24 mouse cellular contexts compared by ENCODE assay signal in genomic region chr7:99549668-99550067, GRCm38 (mm10). TPM values are rescaled to one million over a fixed set of nuclear protein-coding genes. Genes with fewer than 3 reads are reported as not detected.
DNase-seq lines count a peak whose midpoint lies in the region; ATAC-seq lines count a peak whose summit lies in the region.
"Had no signal": no experiment of that assay in that cellular context is flagged by ENCODE, and none has a peak within 500 bp of the region (broad histone marks: within the 10 kb centered on the region; RNA-seq: fewer than 3 reads in every experiment).

No protein-coding gene starts in this region.

- no peak for DNase-seq in lung, postnatal 25 days (ENCODE audit: low spot score)
- DNase-seq in liver, embryonic 13.5 days = no peak
- DNase-seq in ovary, postnatal 14 days (ENCODE audit: low spot score) = no peak
- DNase-seq in layer of hippocampus, adult 11-12 months (ENCODE audit: low spot score) = no peak
- DNase-seq: adrenal gland, postnatal 10 days; cerebellum, adult 8-10 months; gastrocnemius, postnatal 10 days; kidney, adult 8-10 months; kidney, postnatal 14 days; lung, postnatal 14 days; right cerebral cortex, adult 18-20 months; thymus, adult 18-20 months; thymus, postnatal 4 days had no signal

- 79% methylated on average over 5 of the region's 5 CpGs for WGBS in lung, embryonic 16.5 days
- 83% methylated on average over 5 of the region's 5 CpGs for WGBS in liver, embryonic 13.5 days (ENCODE audit: insufficient replicate concordance)

- no peaks in the 10 kb centered on the region for H3K27me3 ChIP-seq in lung, embryonic 16.5 days (ENCODE audit: control insufficient read depth, insufficient read depth, low read depth, low read length)
- H3K27me3 ChIP-seq in liver, embryonic 13.5 days = no peaks in the 10 kb centered on the region
- H3K27me3 ChIP-seq: forebrain, embryonic 13.5 days; hindbrain, embryonic 12.5 days; stomach, embryonic 15.5 days had no signal

- peak overlapping the region; percentile 4; the same call in 1 of the 2 replicates for H3K27ac ChIP-seq in lung, embryonic 16.5 days (ENCODE audit: low read length)
- H3K27ac ChIP-seq in brown adipose tissue, adult 24 weeks (replicated peaks; ENCODE audit: low read depth, low read length) = peak overlapping the region; percentile 71
- H3K27ac ChIP-seq in liver, embryonic 13.5 days = 0 out of 2 replicates have a peak overlapping the region, but pooled peaks have one; percentile 7
- H3K27ac ChIP-seq: embryonic facial prominence, embryonic 10.5 days; forebrain, embryonic 13.5 days; hindbrain, embryonic 12.5 days; liver, embryonic 14.5 days; stomach, embryonic 15.5 days had no signal

- no peak for ATAC-seq in lung, embryonic 16.5 days (ENCODE audit: low read depth)
- ATAC-seq in liver, embryonic 13.5 days (ENCODE audit: low read depth) = no peak
- peak; percentile 58 for ATAC-seq in monocyte, adult 5-6 weeks (replicated peaks; ENCODE audit: insufficient number of reproducible peaks, low FRiP score, low TSS enrichment, poor library complexity, severe bottlenecking)
- ATAC-seq in frontal cortex, adult (ENCODE audit: low TSS enrichment) = no peak
- ATAC-seq: activated CD4-positive, CD25-positive, alpha-beta regulatory T cell, adult 4 months; forebrain, embryonic 13.5 days had no signal

- H3K4me2 ChIP-seq in lung, embryonic 16.5 days (ENCODE audit: low read depth, low read length) = no peak overlapping the region
- H3K4me2 ChIP-seq in liver, embryonic 13.5 days = no peak overlapping the region
- H3K4me2 ChIP-seq: forebrain, embryonic 13.5 days; hindbrain, embryonic 12.5 days; stomach, embryonic 15.5 days had no signal

- H3K4me1 ChIP-seq in lung, embryonic 16.5 days (replicated peaks; ENCODE audit: control insufficient read depth, insufficient read depth, low read length) = peaks cover 56% of the 10 kb centered on the region
- H3K4me1 ChIP-seq in brown adipose tissue, adult 24 weeks (ENCODE audit: control insufficient read depth, insufficient read depth, insufficient read length, low read length) = peaks cover 23% of the 10 kb centered on the region
- peaks cover 66% of the 10 kb centered on the region for H3K4me1 ChIP-seq in liver, embryonic 13.5 days (replicated peaks)

- H3K9ac ChIP-seq in lung, embryonic 16.5 days (ENCODE audit: low read length) = no peak overlapping the region
- H3K9ac ChIP-seq in liver, embryonic 13.5 days = no peak overlapping the region
- H3K9ac ChIP-seq: forebrain, embryonic 13.5 days; hindbrain, embryonic 12.5 days; liver, embryonic 14.5 days; stomach, embryonic 15.5 days had no signal

- H3K36me3 ChIP-seq in lung, embryonic 16.5 days (ENCODE audit: control insufficient read depth, insufficient read depth, low read length) = no peaks in the 10 kb centered on the region; the same call in 1 of the 2 replicates
- H3K36me3 ChIP-seq in liver, embryonic 13.5 days = peaks cover 56% of the 10 kb centered on the region
- H3K36me3 ChIP-seq: stomach, embryonic 15.5 days had no signal

- H3K4me3 ChIP-seq in lung, embryonic 16.5 days (ENCODE audit: low read length) = no peak overlapping the region
- no peak overlapping the region for H3K4me3 ChIP-seq in brown adipose tissue, adult 24 weeks (ENCODE audit: insufficient read depth, low read depth, low read length)
- no peak overlapping the region for H3K4me3 ChIP-seq in liver, embryonic 13.5 days (replicated peaks)
- H3K4me3 ChIP-seq: embryonic facial prominence, embryonic 10.5 days; forebrain, embryonic 13.5 days; hindbrain, embryonic 12.5 days; midbrain, embryonic 10.5 days; stomach, embryonic 15.5 days had no signal

- no peaks in the 10 kb centered on the region for H3K9me3 ChIP-seq in lung, embryonic 16.5 days (ENCODE audit: control insufficient read depth, low read length)
- H3K9me3 ChIP-seq in liver, embryonic 13.5 days (replicated peaks) = no peaks in the 10 kb centered on the region
- H3K9me3 ChIP-seq: forebrain, embryonic 13.5 days; hindbrain, embryonic 12.5 days; midbrain, embryonic 10.5 days; stomach, embryonic 15.5 days had no signal

RNA-seq across cellular contexts. Expression of gene Arrb1, which starts 14.4 kb away (rescaled TPM):
- polyA plus RNA-seq in lung, embryonic 16.5 days (2015; fragmentation: Nextera tagmentation; extraction: Ambion mirVana) = 20.6 and 20.9 TPM in 2 replicates
- 10.7 and 14.7 TPM in 2 replicates for polyA plus RNA-seq in brown adipose tissue, adult 24 weeks (2012; ENCODE audit: insufficient read depth, insufficient read length, missing spikeins)
- 96.5 and 121 TPM in 2 replicates for polyA plus RNA-seq in liver, embryonic 13.5 days (2015; fragmentation: Nextera tagmentation; extraction: Ambion mirVana)
- 70.1 to 101 TPM (median 79.0 TPM) in 3 replicates for total RNA-seq in monocyte, adult 5-6 weeks (2017)

Comparison
In these comparisons a context has a peak if more than half of its experiments do, and no peak if none do; other contexts are left out.
1. H3K27ac ChIP-seq: peak in every context shown above with its lines; median percentile 71 in brown adipose tissue, adult 24 weeks; 7 in liver, embryonic 13.5 days; 4 in lung, embryonic 16.5 days.